Mouse (Mus musculus): ENCODE measurements around the gene Hyal3. TPM values are rescaled to one million over a fixed set of nuclear protein-coding genes. Genes with fewer than 3 reads are reported as not detected.
A peak's percentile ranks its signal among the peaks of the same experiment; 100 is the strongest.

Hyal3 gene
- polyA plus RNA-seq, 1 experiment from 2014 or later: 0.54 TPM

DNA sequence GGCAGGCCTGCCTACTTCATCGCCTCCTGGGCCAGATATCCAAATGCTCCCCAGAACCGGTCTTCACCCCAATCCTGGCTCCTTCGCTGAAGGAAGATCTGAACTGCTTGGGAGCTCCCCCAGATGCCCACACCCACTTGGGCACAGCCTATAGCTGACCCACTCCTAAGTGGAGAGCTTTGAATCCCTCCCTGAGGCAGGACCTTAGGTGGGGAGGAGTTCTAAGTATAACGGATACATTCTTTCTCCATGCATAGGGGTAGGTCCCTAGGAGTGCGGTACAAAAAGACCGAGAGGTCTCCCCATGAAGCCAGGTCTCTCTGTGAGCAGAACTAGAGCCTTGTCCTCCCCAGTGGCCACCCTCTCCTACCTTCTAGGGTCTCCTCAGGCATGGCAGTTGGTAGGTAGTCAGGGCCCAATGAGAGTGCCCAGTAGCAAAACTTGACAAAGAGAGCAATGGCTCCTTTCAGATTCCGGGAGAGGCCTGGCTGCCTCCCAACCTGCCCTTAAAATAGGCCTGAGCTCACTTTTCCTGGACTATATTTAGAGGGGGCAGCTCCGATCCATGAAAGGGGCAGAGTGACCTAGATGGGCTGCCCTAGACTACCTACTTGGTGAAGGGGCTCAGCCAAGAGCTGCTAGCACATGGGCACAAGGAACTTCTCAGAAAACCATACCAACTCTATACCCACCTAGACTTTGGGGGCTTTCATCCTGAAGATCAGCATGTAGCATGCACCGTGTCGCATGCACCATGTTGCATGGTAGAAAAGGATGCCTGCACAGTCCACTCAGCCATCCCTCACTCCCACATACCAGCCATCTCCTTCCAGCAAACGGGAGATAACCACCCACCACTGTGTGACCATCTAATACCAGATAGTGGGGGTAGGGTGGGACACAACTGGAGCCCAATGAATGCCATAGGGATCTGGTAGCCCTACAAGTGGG, 16.3 kb downstream of the Hyal3 start:
- H3K27me3 ChIP-seq (ENCODE audit: control insufficient read depth, insufficient read depth, low read length): no peaks in the 10 kb centered on the region
- peak; percentile 84 for ATAC-seq (replicated peaks; ENCODE audit: extremely low read depth, insufficient read depth, low FRiP score)
- H3K4me3 ChIP-seq (ENCODE audit: low read length): peak overlapping the region; percentile 52
- peak overlapping the region; percentile 76 for H3K4me2 ChIP-seq (ENCODE audit: low read depth, low read length)
- H3K4me1 ChIP-seq (ENCODE audit: control insufficient read depth, insufficient read depth, low read length): peaks cover 31% of the 10 kb centered on the region
- WGBS: 53% methylated on average over 11 of the region's 11 CpGs
- peak overlapping the region; percentile 96 for H3K27ac ChIP-seq (ENCODE audit: low read length)
- H3K36me3 ChIP-seq (ENCODE audit: control insufficient read depth, insufficient read depth): peaks cover 17% of the 10 kb centered on the region
- peak overlapping the region; percentile 79 for H3K9ac ChIP-seq (ENCODE audit: low read length)
- H3K9me3 ChIP-seq (replicated peaks; ENCODE audit: control insufficient read depth, low read length): no peaks in the 10 kb centered on the region

DNA sequence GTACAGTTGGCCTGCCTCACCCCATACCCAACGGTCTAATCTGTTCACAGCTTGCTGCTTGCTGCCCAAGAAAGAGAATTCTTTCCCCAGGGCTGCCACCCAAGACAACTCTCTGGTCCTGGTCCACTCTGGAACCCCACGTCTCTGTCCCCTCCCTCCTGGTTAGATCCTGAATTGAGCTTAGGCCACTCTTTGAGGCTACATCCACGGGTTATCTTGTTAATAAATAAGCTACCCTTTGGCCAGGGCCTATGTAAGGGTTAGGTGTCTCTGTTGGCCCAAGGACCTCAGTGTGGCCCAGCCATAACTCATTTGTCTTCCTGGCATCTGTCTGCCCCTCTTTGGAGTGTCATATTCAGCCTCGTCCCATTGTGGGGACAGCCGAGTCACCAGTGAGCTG, 17.8 kb downstream of the Hyal3 start:
- Histone ChIP-seq H3K4me3 (ENCODE audit: low read length) (no peak overlapping the region), H3K9ac (ENCODE audit: low read length) (no peak overlapping the region), H3K36me3 (ENCODE audit: control insufficient read depth, insufficient read depth) (peaks cover 8% of the 10 kb centered on the region), H3K27ac (ENCODE audit: low read length) (no peak overlapping the region), H3K4me2 (ENCODE audit: low read depth, low read length) (no peak overlapping the region), H3K27me3 (ENCODE audit: control insufficient read depth, insufficient read depth, low read length) (no peaks in the 10 kb centered on the region), H3K9me3 (replicated peaks; ENCODE audit: control insufficient read depth, low read length) (no peaks in the 10 kb centered on the region), H3K4me1 (ENCODE audit: control insufficient read depth, insufficient read depth, low read length) (peaks cover 23% of the 10 kb centered on the region)
- WGBS: 75% methylated on average over 5 of the region's 5 CpGs
- ATAC-seq (replicated peaks; ENCODE audit: extremely low read depth, insufficient read depth, low FRiP score): no peak

DNA sequence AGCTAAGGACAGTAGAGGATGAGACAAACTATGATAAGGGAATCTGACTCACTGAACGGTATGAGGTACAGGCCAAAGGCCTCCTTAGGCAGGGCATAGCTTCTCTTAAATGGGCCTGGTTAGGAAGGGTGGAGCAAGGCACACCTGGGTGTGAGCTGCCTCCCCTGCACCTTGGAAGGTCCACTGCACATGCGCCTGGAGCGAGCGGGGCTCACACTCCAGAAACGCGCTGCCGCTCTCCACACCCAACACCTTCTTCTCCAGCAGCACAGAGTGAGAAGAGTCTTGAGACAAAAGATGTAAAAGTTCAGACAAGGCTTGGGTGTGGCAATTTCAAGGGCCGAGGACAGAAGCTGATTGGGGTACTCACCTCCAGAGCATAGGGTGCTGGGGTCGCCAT, 18.8 kb downstream of the Hyal3 start:
- H3K9ac ChIP-seq (ENCODE audit: low read length): no peak overlapping the region
- no peaks in the 10 kb centered on the region; the same call in 1 of the 2 replicates for H3K36me3 ChIP-seq (ENCODE audit: control insufficient read depth, insufficient read depth)
- 86% methylated on average over 9 of the region's 9 CpGs for WGBS
- no peaks in the 10 kb centered on the region for H3K27me3 ChIP-seq (ENCODE audit: control insufficient read depth, insufficient read depth, low read length)
- no peak for ATAC-seq (replicated peaks; ENCODE audit: extremely low read depth, insufficient read depth, low FRiP score)
- H3K4me2 ChIP-seq (ENCODE audit: low read depth, low read length): no peak overlapping the region
- no peak overlapping the region for H3K27ac ChIP-seq (ENCODE audit: low read length)
- peaks cover 13% of the 10 kb centered on the region for H3K4me1 ChIP-seq (ENCODE audit: control insufficient read depth, insufficient read depth, low read length)
- H3K9me3 ChIP-seq (replicated peaks; ENCODE audit: control insufficient read depth, low read length): no peaks in the 10 kb centered on the region
- no peak overlapping the region for H3K4me3 ChIP-seq (ENCODE audit: low read length)

DNA sequence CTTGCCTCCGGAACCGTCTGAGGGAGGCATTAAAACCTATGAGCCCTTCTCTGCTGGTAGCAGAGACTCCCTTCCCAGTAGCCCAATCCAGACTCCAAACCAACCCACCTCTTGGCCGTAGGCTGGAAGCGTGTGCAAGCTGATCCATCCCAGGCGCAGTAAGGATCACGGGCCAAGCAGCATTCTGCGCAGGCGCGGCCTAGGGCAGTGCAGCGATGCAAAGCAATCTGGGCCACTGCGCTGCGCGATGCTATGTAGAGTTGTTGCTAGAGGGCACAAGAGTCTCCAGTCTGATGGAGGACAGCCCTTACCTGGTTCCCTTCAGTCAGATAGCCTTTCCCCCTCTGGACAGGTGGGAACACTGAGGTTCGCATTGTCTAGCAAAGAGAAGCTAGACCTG, 19.2 kb downstream of the Hyal3 start:
- Histone ChIP-seq H3K4me3 (ENCODE audit: low read length) (no peak overlapping the region), H3K4me1 (ENCODE audit: control insufficient read depth, insufficient read depth, low read length) (peaks cover 15% of the 10 kb centered on the region), H3K4me2 (ENCODE audit: low read depth, low read length) (no peak overlapping the region), H3K27ac (ENCODE audit: low read length) (no peak overlapping the region), H3K27me3 (ENCODE audit: control insufficient read depth, insufficient read depth, low read length) (no peaks in the 10 kb centered on the region), H3K9me3 (replicated peaks; ENCODE audit: control insufficient read depth, low read length) (no peaks in the 10 kb centered on the region), H3K36me3 (ENCODE audit: control insufficient read depth, insufficient read depth) (no peaks in the 10 kb centered on the region), H3K9ac (ENCODE audit: low read length) (no peak overlapping the region)
- WGBS: 68% methylated on average over 14 of the region's 14 CpGs
- ATAC-seq (replicated peaks; ENCODE audit: extremely low read depth, insufficient read depth, low FRiP score): no peak

DNA sequence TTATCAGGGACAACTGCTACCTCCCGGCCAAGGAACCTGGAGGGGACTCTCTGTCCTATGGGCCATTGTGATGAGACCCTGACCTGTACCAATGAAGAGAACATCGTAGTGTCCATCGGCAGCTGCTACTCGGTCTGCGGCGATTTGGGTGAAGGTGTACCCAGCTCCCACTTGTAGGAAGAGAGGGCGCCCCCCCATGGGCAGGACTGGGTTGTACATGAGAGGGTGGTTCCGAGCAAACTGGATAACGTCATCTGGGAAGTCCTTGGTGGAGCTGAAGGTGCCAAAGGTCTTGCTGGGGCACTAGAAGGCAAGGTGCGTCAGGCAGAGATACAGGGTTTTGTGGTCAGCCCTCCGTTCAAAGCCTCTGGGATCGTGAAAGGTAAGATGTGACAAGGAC, 20.1 kb downstream of the Hyal3 start:
- no peaks in the 10 kb centered on the region for H3K27me3 ChIP-seq (ENCODE audit: control insufficient read depth, insufficient read depth, low read length)
- peaks cover 16% of the 10 kb centered on the region for H3K4me1 ChIP-seq (ENCODE audit: control insufficient read depth, insufficient read depth, low read length)
- no peak for ATAC-seq (replicated peaks; ENCODE audit: extremely low read depth, insufficient read depth, low FRiP score)
- 75% methylated on average over 12 of the region's 12 CpGs for WGBS
- no peak overlapping the region for H3K4me3 ChIP-seq (ENCODE audit: low read length)
- no peak overlapping the region for H3K4me2 ChIP-seq (ENCODE audit: low read depth, low read length)
- H3K36me3 ChIP-seq (ENCODE audit: control insufficient read depth, insufficient read depth): no peaks in the 10 kb centered on the region
- H3K9ac ChIP-seq (ENCODE audit: low read length): no peak overlapping the region
- H3K9me3 ChIP-seq (replicated peaks; ENCODE audit: control insufficient read depth, low read length): no peaks in the 10 kb centered on the region
- no peak overlapping the region for H3K27ac ChIP-seq (ENCODE audit: low read length)

DNA sequence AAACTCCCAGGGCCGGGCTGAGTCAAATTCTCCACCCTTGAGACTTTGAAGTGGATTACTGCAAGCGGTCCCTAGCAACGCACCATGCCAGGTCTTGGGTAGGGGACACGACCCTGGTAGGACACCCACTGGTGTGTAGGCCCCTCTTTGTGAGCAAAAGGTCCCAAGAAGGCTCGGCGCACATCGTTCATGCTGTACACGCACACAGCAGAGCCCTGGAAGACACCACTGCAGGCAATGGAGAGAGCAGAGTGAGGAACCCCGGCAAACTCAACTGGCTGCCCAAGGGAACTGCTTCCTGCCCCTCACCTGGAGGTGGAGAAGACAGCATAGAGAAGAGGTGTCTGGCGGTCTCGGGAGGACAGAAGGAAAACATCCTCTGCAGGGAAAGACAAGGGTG, 20.7 kb downstream of the Hyal3 start:
- Histone ChIP-seq H3K9ac (ENCODE audit: low read length) (no peak overlapping the region), H3K36me3 (ENCODE audit: control insufficient read depth, insufficient read depth) (no peaks in the 10 kb centered on the region), H3K4me1 (ENCODE audit: control insufficient read depth, insufficient read depth, low read length) (peaks cover 18% of the 10 kb centered on the region), H3K4me3 (ENCODE audit: low read length) (no peak overlapping the region), H3K27ac (ENCODE audit: low read length) (no peak overlapping the region), H3K4me2 (ENCODE audit: low read depth, low read length) (no peak overlapping the region), H3K27me3 (ENCODE audit: control insufficient read depth, insufficient read depth, low read length) (no peaks in the 10 kb centered on the region), H3K9me3 (replicated peaks; ENCODE audit: control insufficient read depth, low read length) (no peaks in the 10 kb centered on the region)
- WGBS: 82% methylated on average over 11 of the region's 11 CpGs
- ATAC-seq (replicated peaks; ENCODE audit: extremely low read depth, insufficient read depth, low FRiP score): no peak

DNA sequence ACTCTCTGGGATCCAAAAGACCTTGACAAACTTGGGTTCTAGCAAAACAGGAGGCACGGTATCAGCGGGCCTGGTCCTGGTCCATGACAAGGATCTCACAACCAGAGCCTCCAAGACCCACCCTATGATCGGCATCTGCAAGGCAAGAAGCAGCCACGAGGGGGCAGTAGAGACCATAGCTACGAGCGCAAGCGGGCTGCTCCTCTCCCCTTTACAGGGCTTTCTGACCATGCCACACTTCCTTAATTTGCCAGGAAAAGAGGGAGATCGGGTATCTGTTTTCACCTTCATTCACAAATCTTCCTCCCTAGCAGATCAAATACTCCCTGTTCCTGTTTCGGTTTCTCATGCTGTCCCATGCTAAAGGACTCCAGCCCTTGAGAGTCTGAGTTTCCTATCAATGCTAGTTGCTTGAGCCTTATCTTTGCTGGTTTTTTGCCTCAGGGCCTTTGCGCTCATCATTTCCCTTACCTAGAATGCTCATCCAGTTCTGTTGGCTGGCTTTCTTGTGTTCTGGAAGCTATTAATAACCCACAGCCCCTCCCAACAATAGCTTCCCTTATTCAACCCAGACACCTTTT, 21.5 kb downstream of the Hyal3 start:
- no peak overlapping the region for H3K4me3 ChIP-seq (ENCODE audit: low read length)
- H3K9me3 ChIP-seq (replicated peaks; ENCODE audit: control insufficient read depth, low read length): no peaks in the 10 kb centered on the region
- 6% methylated on average over 10 of the region's 10 CpGs for WGBS
- H3K36me3 ChIP-seq (ENCODE audit: control insufficient read depth, insufficient read depth): no peaks in the 10 kb centered on the region
- ATAC-seq (replicated peaks; ENCODE audit: extremely low read depth, insufficient read depth, low FRiP score): peak; percentile 23; the same call in 1 of the 2 replicates
- H3K27ac ChIP-seq (ENCODE audit: low read length): peak overlapping the region; percentile 3; the same call in 1 of the 2 replicates
- H3K4me2 ChIP-seq (ENCODE audit: low read depth, low read length): 0 out of 2 replicates have a peak overlapping the region, but pooled peaks have one; percentile 13
- H3K9ac ChIP-seq (ENCODE audit: low read length): peak overlapping the region; percentile 38; the same call in 1 of the 2 replicates
- H3K27me3 ChIP-seq (ENCODE audit: control insufficient read depth, insufficient read depth, low read length): no peaks in the 10 kb centered on the region
- peaks cover 25% of the 10 kb centered on the region for H3K4me1 ChIP-seq (ENCODE audit: control insufficient read depth, insufficient read depth, low read length)

DNA sequence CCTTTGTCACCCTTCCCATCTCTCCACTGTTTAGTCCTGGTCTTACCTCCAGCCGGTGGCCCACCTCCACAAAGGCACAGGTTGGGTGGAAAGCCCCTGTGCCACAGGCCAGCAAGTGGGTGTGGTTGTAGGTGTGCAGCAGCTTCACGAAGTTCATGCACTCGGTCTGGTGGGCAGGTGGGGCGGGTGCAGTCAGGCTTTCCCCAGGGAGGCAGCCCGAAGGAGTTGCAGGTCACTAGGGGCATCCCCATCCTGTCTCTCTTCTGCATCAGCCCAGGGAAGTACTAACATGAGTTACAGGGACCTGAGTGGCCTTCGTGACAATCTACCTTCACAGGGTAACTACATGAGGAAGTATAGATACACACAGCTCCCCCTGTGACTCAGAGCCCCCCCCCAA, 22.6 kb downstream of the Hyal3 start:
- 77% methylated on average over 6 of the region's 6 CpGs for WGBS
- H3K27ac ChIP-seq (ENCODE audit: low read length): no peak overlapping the region
- no peak overlapping the region for H3K4me3 ChIP-seq (ENCODE audit: low read length)
- no peak for ATAC-seq (replicated peaks; ENCODE audit: extremely low read depth, insufficient read depth, low FRiP score)
- no peaks in the 10 kb centered on the region for H3K36me3 ChIP-seq (ENCODE audit: control insufficient read depth, insufficient read depth)
- no peaks in the 10 kb centered on the region for H3K9me3 ChIP-seq (replicated peaks; ENCODE audit: control insufficient read depth, low read length)
- H3K9ac ChIP-seq (ENCODE audit: low read length): no peak overlapping the region
- no peaks in the 10 kb centered on the region for H3K27me3 ChIP-seq (ENCODE audit: control insufficient read depth, insufficient read depth, low read length)
- H3K4me2 ChIP-seq (ENCODE audit: low read depth, low read length): no peak overlapping the region
- H3K4me1 ChIP-seq (ENCODE audit: control insufficient read depth, insufficient read depth, low read length): peaks cover 31% of the 10 kb centered on the region

DNA sequence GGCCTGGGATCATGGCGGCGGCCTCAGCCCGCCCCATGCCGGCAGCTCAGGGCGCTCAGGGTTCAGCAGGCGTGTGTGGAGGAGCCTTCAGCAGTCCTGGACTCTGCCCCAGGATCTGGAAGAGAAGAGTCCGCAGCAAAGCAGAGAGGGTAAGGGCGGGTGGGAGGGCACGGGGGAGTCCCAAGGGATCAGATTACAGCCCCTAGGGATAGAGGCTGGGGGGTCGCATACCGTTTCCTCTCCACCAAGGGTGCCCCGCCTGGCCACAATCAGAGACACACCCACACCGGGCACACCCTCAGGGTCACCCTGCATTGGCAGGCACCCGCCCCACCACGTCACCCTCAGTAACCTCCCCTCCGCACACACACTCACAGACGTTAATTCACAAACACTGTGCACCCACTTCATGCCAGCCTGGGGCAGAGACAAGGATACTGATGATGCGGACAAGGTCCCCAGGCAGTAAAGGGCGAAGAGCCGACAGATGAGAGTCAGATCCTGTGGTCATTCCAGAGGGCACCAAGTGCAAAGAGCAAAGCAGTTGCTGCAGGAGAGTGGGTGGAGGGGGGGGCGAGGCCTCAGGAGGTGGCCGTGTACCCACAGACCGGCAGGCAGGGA, 24.5 kb downstream of the Hyal3 start:
- Histone ChIP-seq H3K27ac (ENCODE audit: low read length) (peak overlapping the region; percentile 36), H3K4me3 (ENCODE audit: low read length) (peak overlapping the region; percentile 15; the same call in 1 of the 2 replicates), H3K4me1 (ENCODE audit: control insufficient read depth, insufficient read depth, low read length) (peaks cover 44% of the 10 kb centered on the region), H3K9ac (ENCODE audit: low read length) (peak overlapping the region; percentile 60), H3K27me3 (ENCODE audit: control insufficient read depth, insufficient read depth, low read length) (no peaks in the 10 kb centered on the region), H3K9me3 (replicated peaks; ENCODE audit: control insufficient read depth, low read length) (no peaks in the 10 kb centered on the region), H3K36me3 (ENCODE audit: control insufficient read depth, insufficient read depth) (no peaks in the 10 kb centered on the region), H3K4me2 (ENCODE audit: low read depth, low read length) (peak overlapping the region; percentile 33)
- 49% methylated on average over 23 of the region's 23 CpGs for WGBS
- no peak for ATAC-seq (replicated peaks; ENCODE audit: extremely low read depth, insufficient read depth, low FRiP score)

Data from heart, embryonic 16.5 days (tissue).